Mouse (Mus musculus): Measurements from ENCODE around the gene Shd.
A peak's percentile ranks its signal among the peaks of the same experiment; 100 is the strongest.
"Not testable (repeated sequence)": the region's sequence is repeated elsewhere in the genome, so short reads cannot be mapped to it uniquely, and the experiment has no call there.

Shd gene

GRCm38 (mm10) chr17:55969966-55970891 is at the start of gene Shd:
Shd (plus strand) TSS chr17:55970467.
- no peak for DNase-seq (ENCODE audit: low read depth in 2 of 2, low spot score in 2 of 2)

GRCm38 (mm10) chr17:55931553-55932502 is 38.4 kb upstream of the Shd start:
- peak; percentile 12 to 51 for DNase-seq (ENCODE audit: low read depth in 2 of 2, low spot score in 2 of 2)

GRCm38 (mm10) chr17:55932635-55933034 is 37.6 kb upstream of the Shd start:
- no peak for DNase-seq (ENCODE audit: low read depth in 2 of 2, low spot score in 2 of 2)

- DNase-seq (ENCODE audit: low read depth in 2 of 2, low spot score in 2 of 2), result no peak
These were observed 37.1 kb upstream of the Shd start for GRCm38 (mm10) chr17:55933191-55933590.

GRCm38 (mm10) chr17:55944387-55944865 is 25.8 kb upstream of the Shd start:
- not testable (repeated sequence) for DNase-seq (ENCODE audit: low read depth in 2 of 2, low spot score in 2 of 2)

GRCm38 (mm10) chr17:55944866-55945682 is 25.2 kb upstream of the Shd start:
- peak; percentile 77 to 79 for DNase-seq (ENCODE audit: low read depth in 2 of 2, low spot score in 2 of 2)

GRCm38 (mm10) chr17:55945696-55946095 is 24.6 kb upstream of the Shd start:
- DNase-seq (ENCODE audit: low read depth in 2 of 2, low spot score in 2 of 2), result no peak

GRCm38 (mm10) chr17:55948647-55949046 is 21.6 kb upstream of the Shd start:
- DNase-seq (ENCODE audit: low read depth in 2 of 2, low spot score in 2 of 2), result no peak

- no peak for DNase-seq (ENCODE audit: low read depth in 2 of 2, low spot score in 2 of 2)
These were observed 20.9 kb upstream of the Shd start, which contains the start of gene Zfp119b for GRCm38 (mm10) chr17:55949400-55949799. Zfp119b (minus strand) TSS chr17:55949500.

GRCm38 (mm10) chr17:55950601-55951000 is 19.7 kb upstream of the Shd start:
- DNase-seq (ENCODE audit: low read depth in 2 of 2, low spot score in 2 of 2), result no peak

- DNase-seq (ENCODE audit: low read depth in 2 of 2, low spot score in 2 of 2), result no peak
These were observed 18.2 kb upstream of the Shd start for GRCm38 (mm10) chr17:55952041-55952440.

- no peak for DNase-seq (ENCODE audit: low read depth in 2 of 2, low spot score in 2 of 2)
These were observed 17.7 kb upstream of the Shd start, which contains the start of gene Ebi3 for GRCm38 (mm10) chr17:55952447-55953027. Ebi3 (plus strand) TSS chr17:55952640.

GRCm38 (mm10) chr17:55953751-55954150 is 16.5 kb upstream of the Shd start:
- DNase-seq (ENCODE audit: low read depth in 2 of 2, low spot score in 2 of 2), result no peak

- no peak for DNase-seq (ENCODE audit: low read depth in 2 of 2, low spot score in 2 of 2)
These were observed 16.0 kb upstream of the Shd start for GRCm38 (mm10) chr17:55954229-55954628.

- no peak for DNase-seq (ENCODE audit: low read depth in 2 of 2, low spot score in 2 of 2)
These were observed 14.1 kb upstream of the Shd start for GRCm38 (mm10) chr17:55956129-55956528.

- DNase-seq (ENCODE audit: low read depth in 2 of 2, low spot score in 2 of 2), result no peak
These were observed 13.7 kb upstream of the Shd start for GRCm38 (mm10) chr17:55956591-55956990.

- DNase-seq (ENCODE audit: low read depth in 2 of 2, low spot score in 2 of 2), result peak; percentile 54 to 74
These were observed 13.1 kb upstream of the Shd start for GRCm38 (mm10) chr17:55957168-55957567.

- no peak for DNase-seq (ENCODE audit: low read depth in 2 of 2, low spot score in 2 of 2)
These were observed 12.3 kb upstream of the Shd start for GRCm38 (mm10) chr17:55957726-55958583.

- no peak for DNase-seq (ENCODE audit: low read depth in 2 of 2, low spot score in 2 of 2)
These were observed 11.7 kb upstream of the Shd start for GRCm38 (mm10) chr17:55958584-55958886.

All from CD8-positive naive resting alpha-beta T cell, adult 2 months (primary cell).